ENCODE assay signal across 7 mouse cellular contexts in genomic region chr3:84260024-84260535, GRCm38 (mm10). TPM values are rescaled to one million over a fixed set of nuclear protein-coding genes. Genes with fewer than 3 reads are reported as not detected.
DNase-seq lines count a peak whose midpoint lies in the region; ATAC-seq and TF ChIP-seq lines count a peak whose summit lies in the region.

No protein-coding gene starts in this region.

- WGBS in thymus, adult 2 months = 6% methylated on average over 8 of the region's 8 CpGs
- WGBS in hindbrain, embryonic 11.5 days = 3% methylated on average over 7 of the region's 8 CpGs

- TF ChIP-seq POLR2A in thymus, adult 2 months (IDR thresholded peaks at IDR 0.05; ENCODE audit: control insufficient read depth, extremely low read depth, insufficient read depth, low read length, poor library complexity) = no peak

- no peaks in the 10 kb centered on the region for H3K9me3 ChIP-seq in hindbrain, embryonic 11.5 days (ENCODE audit: control insufficient read depth, low read length)

- H3K36me3 ChIP-seq in thymus, adult 2 months (ENCODE audit: control insufficient read depth, insufficient read depth, low read length) = no peaks in the 10 kb centered on the region
- H3K36me3 ChIP-seq in hindbrain, embryonic 11.5 days (ENCODE audit: control insufficient read depth, insufficient read depth, low read length) = no peaks in the 10 kb centered on the region

- peak; percentile 47; the same call in 1 of the 2 replicates for ATAC-seq in hindbrain, embryonic 11.5 days (ENCODE audit: low FRiP score)
- peak; percentile 13; the same call in 1 of the 2 replicates for ATAC-seq in megakaryocyte progenitor cell, adult 5-6 weeks (replicated peaks; ENCODE audit: poor library complexity)

- H3K4me2 ChIP-seq in hindbrain, embryonic 11.5 days (replicated peaks; ENCODE audit: low read depth, low read length) = peak overlapping the region; percentile 85

- H3K4me1 ChIP-seq in thymus, adult 2 months (replicated peaks; ENCODE audit: control insufficient read depth, insufficient read depth, low read length) = peaks cover 2% of the 10 kb centered on the region; the same call in 1 of the 2 replicates
- peaks cover 14% of the 10 kb centered on the region for H3K4me1 ChIP-seq in hindbrain, embryonic 11.5 days (replicated peaks; ENCODE audit: control insufficient read depth, insufficient read depth, low read length)

- H3K27me3 ChIP-seq in thymus, adult 2 months (ENCODE audit: control insufficient read depth, insufficient read depth, low read length) = peaks cover 4% of the 10 kb centered on the region; the same call in 1 of the 2 replicates
- no peaks in the 10 kb centered on the region for H3K27me3 ChIP-seq in hindbrain, embryonic 11.5 days (ENCODE audit: control insufficient read depth, insufficient read depth, low read length)

- peak overlapping the region; percentile 65 for H3K4me3 ChIP-seq in thymus, adult 2 months (ENCODE audit: control insufficient read depth, insufficient read depth, low read length)
- peak overlapping the region; percentile 48 for H3K4me3 ChIP-seq in hindbrain, embryonic 11.5 days (ENCODE audit: low read depth, low read length)

- DNase-seq in thymus, adult 2 months = no peak
- no peak for DNase-seq in thymus, postnatal 25 days
- peak; percentile 29 for DNase-seq in cerebellum, adult 9-11 months
- DNase-seq in hindbrain, embryonic 11.5 days (ENCODE audit: low spot score) = peak; percentile 32
- no peak for DNase-seq in layer of hippocampus, adult 18-20 months (ENCODE audit: low spot score in 2 of 2)
- DNase-seq in gastrocnemius, adult 18-20 months (ENCODE audit: low spot score) = no peak

- no peak overlapping the region for H3K27ac ChIP-seq in thymus, adult 2 months (ENCODE audit: control insufficient read depth, insufficient read depth, low read length)
- H3K27ac ChIP-seq in hindbrain, embryonic 11.5 days (ENCODE audit: low read depth, low read length) = peak overlapping the region; percentile 39

- H3K9ac ChIP-seq in hindbrain, embryonic 11.5 days (ENCODE audit: low read depth, low read length) = peak overlapping the region; percentile 60

- no peak for TF ChIP-seq CTCF in thymus, adult 2 months (IDR thresholded peaks at IDR 0.05; ENCODE audit: borderline replicate concordance, control insufficient read depth, extremely low read depth, insufficient read depth, low read length, poor library complexity)

RNA-seq across cellular contexts. Expression of gene Trim2, which starts 46.6 kb away (rescaled TPM):
- polyA plus RNA-seq in thymus, adult 2 months (2012; rRNA removed) = 2.9 and 4.2 TPM in 2 replicates
- polyA plus RNA-seq in hindbrain, embryonic 11.5 days (2014; fragmentation: Nextera tagmentation; extraction: Ambion mirVana) = 104 and 109 TPM in 2 replicates
- total RNA-seq in megakaryocyte progenitor cell, adult 5-6 weeks (2015) = 0.39 and 1.5 TPM in 2 replicates
- 0.46 and 1.1 TPM in 2 replicates for total RNA-seq in megakaryocyte progenitor cell, adult 5-6 weeks (2017)
- total RNA-seq in layer of hippocampus, adult 18-20 months (2021) = 100 to 1,000 TPM; 438 to 456 TPM
- total RNA-seq in gastrocnemius, adult 18-20 months (2021) = 1 to 10 TPM; 1.4 to 1.8 TPM

Comparison
In these comparisons a context has a peak if more than half of its experiments do, and no peak if none do; other contexts are left out.
1. DNase-seq: peak in cerebellum, adult 9-11 months (single experiment) and hindbrain, embryonic 11.5 days (single experiment); none in thymus, adult 2 months (single experiment), thymus, postnatal 25 days (single experiment), layer of hippocampus, adult 18-20 months (0 of 2) and gastrocnemius, adult 18-20 months (single experiment).
2. RNA of gene Trim2, which starts 46.6 kb away (total RNA-seq): 438 to 456 TPM in layer of hippocampus, adult 18-20 months; 1.4 to 1.8 TPM in gastrocnemius, adult 18-20 months and 0.39 to 1.5 TPM in megakaryocyte progenitor cell, adult 5-6 weeks; every median in the first group is over 100 times any median in the second.